Mouse (Mus musculus): ENCODE measurements around the gene 1700020L24Rik. TPM values are rescaled to one million over a fixed set of nuclear protein-coding genes. Genes with fewer than 3 reads are reported as not detected.

The 1700020L24Rik gene
- polyA plus RNA-seq, 1 experiment from 2014 or later: not detected

DNA sequence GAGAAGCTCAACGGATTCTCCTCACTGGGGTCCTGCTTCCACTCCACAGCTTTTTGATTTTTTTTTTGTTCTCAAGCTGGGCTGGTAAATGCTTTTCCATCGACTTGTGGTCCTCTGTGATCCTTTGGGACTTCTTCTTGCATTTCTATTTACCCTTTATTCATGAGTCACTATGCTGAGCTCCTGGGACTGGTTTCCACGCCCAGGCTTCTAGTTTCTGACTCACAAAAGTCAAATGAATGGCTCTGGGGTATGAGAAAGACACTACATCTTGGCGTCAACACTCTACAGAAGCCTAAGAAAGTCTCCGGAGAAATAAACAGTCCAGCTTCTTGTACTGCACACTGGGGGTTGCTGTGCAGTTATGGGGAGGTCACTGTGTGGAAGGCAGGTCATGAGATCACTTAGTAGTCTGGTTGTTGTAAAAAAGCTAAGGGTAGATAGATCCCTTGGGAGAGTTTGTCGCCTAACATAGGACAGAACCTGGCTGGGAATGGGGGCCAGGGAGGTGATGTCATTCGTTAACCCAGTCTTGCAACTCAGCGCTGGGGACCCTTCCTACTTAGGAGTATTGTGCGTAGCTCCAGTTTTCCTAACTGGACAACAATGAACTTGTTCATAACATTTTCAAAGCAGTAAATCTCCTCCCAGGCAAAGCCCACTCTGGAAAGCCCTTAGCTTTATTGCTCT, 20.6 kb downstream of the 1700020L24Rik start:
- ATAC-seq: no peak
- no peaks in the 10 kb centered on the region for H3K9me3 ChIP-seq
- no peak overlapping the region for H3K27ac ChIP-seq
- WGBS: 43% methylated on average over 9 of the region's 9 CpGs
- H3K36me3 ChIP-seq: no peaks in the 10 kb centered on the region
- no peak overlapping the region for H3K4me2 ChIP-seq (replicated peaks)
- peaks cover 28% of the 10 kb centered on the region for H3K4me1 ChIP-seq (replicated peaks)
- no peak overlapping the region for H3K4me3 ChIP-seq (replicated peaks)
- H3K9ac ChIP-seq (replicated peaks): no peak overlapping the region
- H3K27me3 ChIP-seq: peaks cover 38% of the 10 kb centered on the region

DNA sequence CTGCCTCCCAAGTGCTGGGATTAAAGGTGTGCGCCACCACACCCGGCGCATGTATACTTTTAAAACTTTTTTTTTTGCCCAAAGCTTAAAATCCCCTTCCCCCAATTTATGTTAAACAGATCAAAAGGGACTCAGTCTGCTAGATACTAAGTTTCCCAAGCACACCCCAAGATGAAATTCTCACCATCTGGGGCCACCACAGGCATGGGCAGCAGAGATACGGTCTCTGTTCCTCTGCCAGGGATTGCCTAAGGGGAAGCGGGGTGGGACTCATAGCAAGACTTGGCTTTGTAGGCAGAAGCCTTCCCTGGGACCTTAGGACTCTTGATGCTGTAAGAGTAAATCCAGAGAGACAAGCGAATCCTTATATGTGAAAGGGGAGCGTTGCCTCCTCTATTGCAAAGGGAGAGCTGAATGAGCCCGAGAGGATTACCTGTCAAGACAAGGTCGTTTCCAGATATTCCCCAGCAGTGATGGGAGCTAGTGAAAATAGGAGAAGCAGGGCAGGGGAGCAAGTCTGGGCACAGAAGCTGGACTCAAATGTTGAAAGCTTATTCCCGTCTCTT, 24.1 kb downstream of the 1700020L24Rik start:
- Histone ChIP-seq H3K9ac (replicated peaks) (no peak overlapping the region), H3K36me3 (no peaks in the 10 kb centered on the region), H3K27me3 (peaks cover 64% of the 10 kb centered on the region), H3K4me2 (replicated peaks) (no peak overlapping the region; the same call in 1 of the 2 replicates), H3K4me1 (replicated peaks) (peaks cover 32% of the 10 kb centered on the region), H3K4me3 (replicated peaks) (0 out of 2 replicates have a peak overlapping the region, but pooled peaks have one; percentile 60), H3K9me3 (no peaks in the 10 kb centered on the region), H3K27ac (no peak overlapping the region)
- no peak for ATAC-seq
- 51% methylated on average over 10 of the region's 10 CpGs for WGBS

DNA sequence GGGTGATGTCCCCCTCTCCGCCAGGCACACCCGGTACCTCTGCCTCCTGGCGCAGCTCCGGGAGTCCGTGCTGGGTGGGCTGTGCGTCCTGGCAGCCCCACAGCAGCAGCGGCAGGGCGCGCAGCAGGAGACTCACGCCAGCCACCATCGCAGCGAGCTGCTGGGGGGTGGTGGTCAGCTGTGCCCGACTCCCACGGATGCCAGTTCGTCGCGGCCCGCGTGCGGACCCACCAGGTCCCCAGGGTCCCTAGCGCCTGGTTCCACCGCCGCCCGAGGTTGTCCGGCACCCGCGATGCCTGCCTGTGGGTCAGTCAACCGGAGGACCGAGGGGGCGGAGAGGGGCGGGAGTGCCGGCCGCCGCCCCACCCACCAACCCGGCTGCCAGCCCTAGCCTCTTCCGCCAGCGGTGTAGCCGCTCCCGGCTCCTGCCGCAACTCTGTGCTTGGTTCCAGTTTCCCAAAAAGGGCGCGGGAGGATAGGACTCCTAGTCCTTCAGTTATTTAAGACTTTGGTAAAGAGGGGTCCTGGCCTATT, 25.3 kb downstream of the 1700020L24Rik start, which contains the start of gene Mmp28:
Gene Mmp28 (minus strand): TSS at position 361 of the 534 bp plus-strand sequence.
- no peak within 1 kb of the TSS for H3K27ac ChIP-seq

DNA sequence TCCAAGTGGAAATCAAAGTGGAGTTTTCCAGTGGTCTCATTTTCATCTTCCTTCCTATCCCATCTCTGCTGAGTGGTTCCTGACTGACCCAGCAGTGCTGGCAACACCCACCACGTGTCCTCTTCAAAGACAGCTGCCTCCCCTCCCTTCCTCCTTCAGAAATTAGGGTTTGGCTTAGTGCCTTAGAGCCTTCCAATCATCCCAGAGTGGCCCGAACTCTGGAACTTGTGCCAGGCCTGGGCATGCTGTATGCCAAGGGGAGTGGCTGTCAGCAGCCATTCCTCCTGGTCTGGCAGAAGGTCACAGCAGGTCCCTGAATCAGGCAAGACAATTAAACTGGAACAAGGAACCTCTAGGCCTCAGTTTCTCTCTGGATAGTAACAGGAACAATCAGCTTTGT, 28.5 kb downstream of the 1700020L24Rik start:
- Histone ChIP-seq H3K9me3 (no peaks in the 10 kb centered on the region), H3K27ac (no peak overlapping the region), H3K9ac (replicated peaks) (no peak overlapping the region), H3K4me2 (replicated peaks) (no peak overlapping the region), H3K36me3 (no peaks in the 10 kb centered on the region), H3K27me3 (peaks cover 76% of the 10 kb centered on the region), H3K4me3 (replicated peaks) (no peak overlapping the region), H3K4me1 (replicated peaks) (peaks cover 22% of the 10 kb centered on the region)
- no peak for ATAC-seq
- 19% methylated on average over 2 of the region's 2 CpGs for WGBS

More for the DNA sequence above, 25.3 kb downstream of the 1700020L24Rik start, which contains the start of gene Mmp28:
- peak within 1 kb of the TSS; percentile 84 for H3K4me2 ChIP-seq (replicated peaks)
- H3K36me3 ChIP-seq: no peaks in the 10 kb centered on the region
- peak within 1 kb of the TSS; percentile 76 for H3K9ac ChIP-seq (replicated peaks)
- peak within 1 kb of the TSS; percentile 60 for H3K4me3 ChIP-seq (replicated peaks)
- peaks cover 27% of the 10 kb centered on the region for H3K4me1 ChIP-seq (replicated peaks)
- H3K27me3 ChIP-seq: peaks cover 73% of the 10 kb centered on the region
- ATAC-seq: peak; percentile 63; the same call in 1 of the 2 replicates
- under 1% methylated on average over 36 of the region's 42 CpGs for WGBS
- no peaks in the 10 kb centered on the region for H3K9me3 ChIP-seq

DNA sequence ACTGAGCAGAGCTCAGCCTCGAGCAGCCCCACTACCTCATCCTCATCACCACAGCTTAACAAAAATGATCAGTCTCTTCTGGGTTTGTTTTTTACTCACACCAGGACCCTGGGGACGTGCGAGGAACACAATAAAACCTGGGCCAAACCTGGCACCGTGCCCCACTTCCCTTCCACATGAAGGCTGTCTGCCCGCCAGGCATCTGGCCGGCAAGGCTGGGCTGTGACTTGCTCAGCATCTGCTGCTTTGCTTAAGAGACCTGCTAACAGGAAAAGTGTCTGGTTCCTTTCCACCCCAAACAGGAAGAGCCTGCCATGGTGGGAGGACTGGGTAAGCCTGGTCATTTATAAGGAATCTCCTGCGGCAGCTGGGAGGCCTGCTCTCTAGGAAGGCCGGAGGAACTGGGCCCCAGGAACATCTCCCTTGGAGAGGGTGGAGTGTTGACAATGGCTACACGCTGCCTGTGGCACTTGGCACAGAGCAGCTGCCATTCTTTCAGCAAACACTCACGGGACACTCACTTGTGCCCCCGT, 29.7 kb downstream of the 1700020L24Rik start:
- Histone ChIP-seq H3K27ac (no peak overlapping the region), H3K4me1 (replicated peaks) (peaks cover 20% of the 10 kb centered on the region), H3K4me3 (replicated peaks) (no peak overlapping the region), H3K4me2 (replicated peaks) (no peak overlapping the region), H3K27me3 (peaks cover 71% of the 10 kb centered on the region), H3K36me3 (no peaks in the 10 kb centered on the region), H3K9me3 (no peaks in the 10 kb centered on the region), H3K9ac (replicated peaks) (no peak overlapping the region)
- 0 out of 2 replicates have a peak, but pooled peaks have one; percentile 37 for ATAC-seq
- WGBS: 68% methylated on average over 11 of the region's 11 CpGs

DNA sequence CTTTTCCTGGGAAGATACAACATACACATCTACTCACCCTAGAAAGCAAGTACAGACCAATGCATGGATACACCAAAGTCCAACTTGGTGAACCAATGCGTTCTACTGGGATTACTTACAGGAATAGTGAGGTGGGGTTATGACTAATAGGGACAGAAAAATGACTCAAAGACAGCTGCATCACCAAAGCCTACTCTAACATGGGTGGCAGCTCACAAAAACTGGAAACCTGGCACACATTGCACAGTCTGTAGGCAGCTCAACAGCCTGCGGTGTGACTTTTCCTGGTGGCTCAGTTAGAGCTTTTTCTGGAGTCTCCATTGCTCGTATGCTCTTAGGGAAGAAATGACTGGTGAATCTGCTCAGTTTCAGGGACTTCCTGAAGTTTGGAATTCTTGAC, 31.3 kb downstream of the 1700020L24Rik start:
- Histone ChIP-seq H3K27ac (no peak overlapping the region), H3K36me3 (no peaks in the 10 kb centered on the region), H3K4me3 (replicated peaks) (no peak overlapping the region), H3K9ac (replicated peaks) (no peak overlapping the region), H3K27me3 (peaks cover 55% of the 10 kb centered on the region), H3K4me1 (replicated peaks) (peaks cover 9% of the 10 kb centered on the region), H3K4me2 (replicated peaks) (no peak overlapping the region), H3K9me3 (no peaks in the 10 kb centered on the region)
- 88% methylated on average over 3 of the region's 3 CpGs for WGBS
- ATAC-seq: no peak

DNA sequence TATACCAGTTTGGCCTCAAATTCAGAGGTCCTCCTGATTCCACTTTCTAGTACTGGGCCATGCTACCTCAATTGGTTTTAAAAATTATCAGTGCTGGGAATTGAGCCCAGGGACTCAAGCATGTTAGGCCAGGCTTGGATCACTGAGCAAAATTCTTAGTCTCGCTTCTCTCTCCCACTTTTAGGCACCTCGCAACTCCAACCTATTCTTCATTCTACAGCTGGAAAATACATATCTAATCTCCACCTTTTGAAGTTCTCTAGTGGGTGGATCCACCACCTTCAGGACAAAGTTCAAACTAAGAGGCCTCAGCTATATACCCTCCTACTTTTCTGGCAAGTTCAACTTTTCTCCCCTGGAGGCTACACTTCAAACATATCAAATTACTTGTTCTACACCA, 34.3 kb downstream of the 1700020L24Rik start:
- peaks cover 25% of the 10 kb centered on the region for H3K4me1 ChIP-seq (replicated peaks)
- no peak for ATAC-seq
- H3K27ac ChIP-seq: no peak overlapping the region
- 94% methylated on average over 2 of the region's 2 CpGs for WGBS
- peak overlapping the region; percentile 94; the same call in 1 of the 2 replicates for H3K4me3 ChIP-seq (replicated peaks)
- H3K4me2 ChIP-seq (replicated peaks): peak overlapping the region; percentile 52
- H3K9ac ChIP-seq (replicated peaks): no peak overlapping the region
- H3K27me3 ChIP-seq: peaks cover 28% of the 10 kb centered on the region; the same call in 1 of the 2 replicates
- peaks cover 5% of the 10 kb centered on the region; the same call in 1 of the 2 replicates for H3K36me3 ChIP-seq
- H3K9me3 ChIP-seq: no peaks in the 10 kb centered on the region

DNA sequence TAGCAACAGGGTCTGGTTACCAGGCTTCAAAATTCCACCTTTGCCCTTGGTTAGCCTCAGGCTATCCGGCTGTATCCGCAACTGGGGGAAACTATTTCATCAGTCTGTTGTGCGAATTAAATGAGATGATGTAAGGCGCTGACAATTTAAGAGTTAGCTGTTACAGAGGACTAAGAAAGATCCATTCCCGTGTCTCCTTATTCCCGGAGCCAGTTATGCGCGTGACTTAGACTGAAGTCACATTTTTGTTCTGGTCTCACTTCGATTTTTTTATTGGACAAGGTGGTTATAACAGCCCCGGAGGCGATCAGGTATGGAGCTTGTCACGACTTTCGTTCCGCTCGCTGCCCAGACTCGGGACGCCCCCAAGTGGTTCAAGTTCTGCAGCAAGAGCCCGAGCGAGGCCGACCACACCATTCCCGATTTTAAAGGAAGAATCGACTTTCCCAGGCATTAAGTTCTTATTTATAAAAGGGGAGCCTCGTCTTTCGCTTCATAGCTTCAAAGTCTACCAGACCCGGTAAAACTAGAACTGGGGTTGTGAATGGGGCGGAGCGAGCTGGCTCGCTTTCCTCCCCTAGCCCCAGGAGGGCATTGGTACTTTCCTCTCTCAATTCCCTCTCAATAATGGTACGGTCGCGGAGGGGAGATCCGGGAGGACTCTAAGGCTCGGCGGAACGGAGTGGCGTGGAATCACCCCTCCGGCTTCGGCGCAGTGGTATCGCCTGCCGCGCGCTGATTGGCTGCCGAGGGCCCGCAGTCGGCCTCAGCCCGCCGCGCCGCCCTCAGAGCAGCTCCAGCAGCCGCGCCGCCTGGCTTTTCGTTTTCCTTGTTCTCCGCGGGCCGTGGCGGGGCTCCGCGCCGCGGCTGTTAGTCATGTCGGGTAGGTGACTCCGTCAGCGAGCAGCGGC, 35.1 kb downstream of the 1700020L24Rik start, which contains the start of gene Taf15:
Gene Taf15 (plus strand): TSS at position 763 of the 911 bp plus-strand sequence.
- peak; percentile 99 for ATAC-seq
- Histone ChIP-seq H3K4me2 (replicated peaks) (peak within 1 kb of the TSS; percentile 94), H3K9me3 (no peaks in the 10 kb centered on the region), H3K4me3 (replicated peaks) (peak within 1 kb of the TSS; percentile 94), H3K27me3 (peaks cover 22% of the 10 kb centered on the region; the same call in 1 of the 2 replicates), H3K4me1 (replicated peaks) (peaks cover 21% of the 10 kb centered on the region), H3K36me3 (peaks cover 8% of the 10 kb centered on the region), H3K9ac (replicated peaks) (peak within 1 kb of the TSS; percentile 93), H3K27ac (peak within 1 kb of the TSS; percentile 95)
- under 1% methylated on average over 66 of the region's 66 CpGs for WGBS

DNA sequence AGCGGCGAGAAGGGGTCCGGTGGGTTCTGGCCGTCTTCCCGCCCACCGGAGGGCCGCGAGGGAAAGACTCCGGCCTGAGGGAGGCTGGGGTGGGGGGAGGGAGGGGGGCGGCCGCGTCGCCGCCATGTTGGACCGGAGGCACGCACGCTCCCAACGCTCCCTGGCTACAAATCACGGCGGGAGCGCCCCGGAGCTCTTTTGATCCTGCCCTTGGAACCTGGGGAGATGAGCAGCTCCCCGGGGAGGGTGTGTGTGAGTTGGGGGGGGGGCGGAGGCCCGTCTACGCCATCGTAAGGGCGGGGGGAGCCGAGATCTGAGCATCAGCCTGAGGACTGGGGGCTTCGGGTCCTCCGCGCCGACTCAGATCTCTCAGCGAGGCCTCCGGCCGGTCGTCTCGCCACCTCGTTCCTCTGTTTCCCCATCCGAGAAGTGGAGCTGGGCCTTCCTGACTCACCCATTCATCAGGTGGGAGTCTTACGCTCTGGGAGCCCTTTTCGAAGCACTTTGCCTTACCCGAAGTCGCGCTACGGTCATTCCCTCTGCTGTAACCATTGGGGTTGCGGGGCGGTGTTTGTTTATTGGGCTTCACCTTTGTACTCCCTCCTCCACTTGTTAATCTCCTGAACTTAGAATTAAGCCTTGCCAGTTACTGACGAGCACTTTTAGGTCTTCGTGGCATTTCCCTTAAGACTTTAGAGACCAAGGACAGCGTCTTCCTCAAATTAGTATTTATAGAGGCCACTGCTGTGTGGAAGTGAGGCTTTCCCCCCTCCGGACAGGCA, 35.9 kb downstream of the 1700020L24Rik start:
- peak; percentile 89 for ATAC-seq
- Histone ChIP-seq H3K27me3 (peaks cover 19% of the 10 kb centered on the region; the same call in 1 of the 2 replicates), H3K9me3 (no peaks in the 10 kb centered on the region), H3K4me1 (replicated peaks) (peaks cover 21% of the 10 kb centered on the region), H3K4me3 (replicated peaks) (peak overlapping the region; percentile 94), H3K27ac (peak overlapping the region; percentile 95), H3K36me3 (peaks cover 13% of the 10 kb centered on the region), H3K9ac (replicated peaks) (peak overlapping the region; percentile 93), H3K4me2 (replicated peaks) (peak overlapping the region; percentile 94)
- under 1% methylated on average over 39 of the region's 52 CpGs for WGBS

Data from midbrain, embryonic 13.5 days (tissue).